Mouse (Mus musculus) bone marrow macrophage, adult 2 months (primary cell): ENCODE results near the gene Ubap2.

Experiments used
- CTCF ChIP-seq: IDR thresholded peaks from 2 replicates; pipeline ENCODE4 v1.5.1; 2012; ENCODE audit warnings: low read depth, mild to moderate bottlenecking, low read length, moderate library complexity
- POLR2A ChIP-seq: IDR thresholded peaks from 2 replicates; pipeline ENCODE4 v1.6.1; 2012; ENCODE audit warnings: mild to moderate bottlenecking, low read depth, low read length, borderline replicate concordance

GRCm38 (mm10) chr4:41315173-41315572 is 40.2 kb upstream of the Ubap2 start:
- TF ChIP-seq CTCF (no peak), POLR2A (no peak)
